Mouse (Mus musculus): ENCODE data around the gene Cd109. TPM values are rescaled to one million over a fixed set of nuclear protein-coding genes. Genes with fewer than 3 reads are reported as not detected.
A peak's percentile ranks its signal among the peaks of the same experiment; 100 is the strongest.

The Cd109 gene
- 1.4 and 2.4 TPM in 2 replicates for polyA plus RNA-seq (2015; fragmentation: Nextera tagmentation; extraction: Ambion mirVana)

- under 1% methylated on average over 43 of the region's 43 CpGs for WGBS
- Histone ChIP-seq H3K27ac (replicated peaks) (no peak within 1 kb of the TSS), H3K27me3 (peaks cover 23% of the 10 kb centered on the region), H3K4me3 (peak within 1 kb of the TSS; percentile 66), H3K4me1 (replicated peaks) (peaks cover 21% of the 10 kb centered on the region), H3K9me3 (no peaks in the 10 kb centered on the region), H3K4me2 (peak within 1 kb of the TSS; percentile 99), H3K9ac (peak within 1 kb of the TSS; percentile 74), H3K36me3 (no peaks in the 10 kb centered on the region)
- peak; percentile 77 for ATAC-seq (ENCODE audit: low read depth)
Observed at GRCm38 (mm10) chr9:78615401-78616021, at the start of gene Cd109. Gene Cd109, plus strand, starts transcription at chr9:78615546.

- Histone ChIP-seq H3K27me3 (no peaks in the 10 kb centered on the region), H3K4me3 (no peak overlapping the region), H3K4me2 (no peak overlapping the region), H3K36me3 (peaks cover 35% of the 10 kb centered on the region), H3K27ac (replicated peaks) (no peak overlapping the region), H3K9me3 (no peaks in the 10 kb centered on the region), H3K9ac (no peak overlapping the region), H3K4me1 (replicated peaks) (no peaks in the 10 kb centered on the region)
- WGBS: 79% methylated on average over 9 of the region's 9 CpGs
- no peak for ATAC-seq (ENCODE audit: low read depth)
Observed at GRCm38 (mm10) chr9:78569934-78570333, 45.4 kb upstream of the Cd109 start.

GRCm38 (mm10) chr9:78576466-78576865 lies 38.9 kb upstream of the Cd109 start:
- H3K4me1 ChIP-seq (replicated peaks): no peaks in the 10 kb centered on the region
- H3K27ac ChIP-seq (replicated peaks): no peak overlapping the region
- no peak for ATAC-seq (ENCODE audit: low read depth)
- no peak overlapping the region for H3K4me2 ChIP-seq
- H3K9me3 ChIP-seq: no peaks in the 10 kb centered on the region
- peaks cover 49% of the 10 kb centered on the region for H3K36me3 ChIP-seq
- no peaks in the 10 kb centered on the region for H3K27me3 ChIP-seq
- no peak overlapping the region for H3K9ac ChIP-seq
- WGBS: 88% methylated on average over 5 of the region's 5 CpGs
- H3K4me3 ChIP-seq: no peak overlapping the region

GRCm38 (mm10) chr9:78578824-78579223 lies 36.5 kb upstream of the Cd109 start:
- Histone ChIP-seq H3K9me3 (no peaks in the 10 kb centered on the region), H3K27me3 (no peaks in the 10 kb centered on the region), H3K4me1 (replicated peaks) (no peaks in the 10 kb centered on the region), H3K9ac (no peak overlapping the region), H3K27ac (replicated peaks) (no peak overlapping the region), H3K4me2 (no peak overlapping the region), H3K4me3 (no peak overlapping the region), H3K36me3 (peaks cover 43% of the 10 kb centered on the region)
- ATAC-seq (ENCODE audit: low read depth): no peak
- WGBS: 93% methylated on average over 7 of the region's 7 CpGs

GRCm38 (mm10) chr9:78579644-78580396 lies 35.5 kb upstream of the Cd109 start:
- H3K9me3 ChIP-seq: no peaks in the 10 kb centered on the region
- peaks cover 42% of the 10 kb centered on the region for H3K36me3 ChIP-seq
- 72% methylated on average over 10 of the region's 10 CpGs for WGBS
- no peak overlapping the region for H3K9ac ChIP-seq
- no peaks in the 10 kb centered on the region for H3K4me1 ChIP-seq (replicated peaks)
- ATAC-seq (ENCODE audit: low read depth): no peak
- H3K27ac ChIP-seq (replicated peaks): no peak overlapping the region
- H3K27me3 ChIP-seq: no peaks in the 10 kb centered on the region
- no peak overlapping the region for H3K4me2 ChIP-seq
- no peak overlapping the region for H3K4me3 ChIP-seq

- H3K4me2 ChIP-seq: peak overlapping the region; percentile 61
- H3K9me3 ChIP-seq: no peaks in the 10 kb centered on the region
- H3K27me3 ChIP-seq: no peaks in the 10 kb centered on the region
- H3K9ac ChIP-seq: peak overlapping the region; percentile 79
- H3K27ac ChIP-seq (replicated peaks): peak overlapping the region; percentile 78
- peak; percentile 76 for ATAC-seq (ENCODE audit: low read depth)
- peaks cover 11% of the 10 kb centered on the region for H3K36me3 ChIP-seq
- peak overlapping the region; percentile 63 for H3K4me3 ChIP-seq
- peaks cover 12% of the 10 kb centered on the region for H3K4me1 ChIP-seq (replicated peaks)
- WGBS: 1% methylated on average over 31 of the region's 31 CpGs
Observed at GRCm38 (mm10) chr9:78587218-78587883, 28.0 kb upstream of the Cd109 start.

GRCm38 (mm10) chr9:78587914-78588313 lies 27.4 kb upstream of the Cd109 start, which contains the start of gene Slc17a5:
Gene Slc17a5, minus strand, starts transcription at chr9:78588041.
- H3K4me1 ChIP-seq (replicated peaks): peaks cover 12% of the 10 kb centered on the region
- peak within 1 kb of the TSS; percentile 79 for H3K9ac ChIP-seq
- H3K27me3 ChIP-seq: no peaks in the 10 kb centered on the region
- no peaks in the 10 kb centered on the region for H3K9me3 ChIP-seq
- H3K36me3 ChIP-seq: peaks cover 11% of the 10 kb centered on the region
- WGBS: under 1% methylated on average over 27 of the region's 27 CpGs
- H3K4me2 ChIP-seq: peak within 1 kb of the TSS; percentile 61
- peak within 1 kb of the TSS; percentile 78 for H3K27ac ChIP-seq (replicated peaks)
- ATAC-seq (ENCODE audit: low read depth): peak; percentile 98
- peak within 1 kb of the TSS; percentile 63 for H3K4me3 ChIP-seq

GRCm38 (mm10) chr9:78588411-78589033 lies 26.8 kb upstream of the Cd109 start:
- peak overlapping the region; percentile 55; the same call in 1 of the 2 replicates for H3K9ac ChIP-seq
- peak; percentile 52 for ATAC-seq (ENCODE audit: low read depth)
- peak overlapping the region; percentile 78 for H3K27ac ChIP-seq (replicated peaks)
- peak overlapping the region; percentile 61 for H3K4me2 ChIP-seq
- no peaks in the 10 kb centered on the region for H3K9me3 ChIP-seq
- peaks cover 7% of the 10 kb centered on the region for H3K36me3 ChIP-seq
- peaks cover 12% of the 10 kb centered on the region for H3K4me1 ChIP-seq (replicated peaks)
- 76% methylated on average over 10 of the region's 10 CpGs for WGBS
- H3K4me3 ChIP-seq: peak overlapping the region; percentile 63
- H3K27me3 ChIP-seq: no peaks in the 10 kb centered on the region

- no peaks in the 10 kb centered on the region for H3K27me3 ChIP-seq
- 94% methylated on average over 2 of the region's 2 CpGs for WGBS
- H3K9ac ChIP-seq: no peak overlapping the region
- H3K36me3 ChIP-seq: no peaks in the 10 kb centered on the region
- H3K4me1 ChIP-seq (replicated peaks): peaks cover 12% of the 10 kb centered on the region
- H3K4me2 ChIP-seq: no peak overlapping the region
- H3K9me3 ChIP-seq: no peaks in the 10 kb centered on the region
- H3K27ac ChIP-seq (replicated peaks): no peak overlapping the region
- no peak for ATAC-seq (ENCODE audit: low read depth)
- no peak overlapping the region for H3K4me3 ChIP-seq
Observed at GRCm38 (mm10) chr9:78590471-78590870, 24.9 kb upstream of the Cd109 start.

GRCm38 (mm10) chr9:78595257-78595656 lies 20.1 kb upstream of the Cd109 start:
- no peaks in the 10 kb centered on the region for H3K36me3 ChIP-seq
- ATAC-seq (ENCODE audit: low read depth): no peak

GRCm38 (mm10) chr9:78595769-78596555 lies 19.4 kb upstream of the Cd109 start:
- H3K36me3 ChIP-seq: no peaks in the 10 kb centered on the region

More at GRCm38 (mm10) chr9:78595257-78595656, 20.1 kb upstream of the Cd109 start:
- Histone ChIP-seq H3K9ac (no peak overlapping the region), H3K9me3 (no peaks in the 10 kb centered on the region), H3K27me3 (no peaks in the 10 kb centered on the region), H3K4me1 (replicated peaks) (no peaks in the 10 kb centered on the region), H3K4me3 (no peak overlapping the region), H3K4me2 (no peak overlapping the region), H3K27ac (replicated peaks) (no peak overlapping the region)
- WGBS: 91% methylated on average over 3 of the region's 3 CpGs

More at GRCm38 (mm10) chr9:78595769-78596555, 19.4 kb upstream of the Cd109 start:
- H3K27ac ChIP-seq (replicated peaks): no peak overlapping the region
- ATAC-seq (ENCODE audit: low read depth): no peak
- WGBS: 90% methylated on average over 18 of the region's 18 CpGs
- no peak overlapping the region for H3K4me3 ChIP-seq
- H3K4me1 ChIP-seq (replicated peaks): no peaks in the 10 kb centered on the region
- H3K9me3 ChIP-seq: no peaks in the 10 kb centered on the region
- no peaks in the 10 kb centered on the region for H3K27me3 ChIP-seq
- H3K9ac ChIP-seq: no peak overlapping the region
- no peak overlapping the region for H3K4me2 ChIP-seq
